Mouse (Mus musculus): ENCODE data around the gene Arl6ip4. TPM values are rescaled to one million over a fixed set of nuclear protein-coding genes. Genes with fewer than 3 reads are reported as not detected.

Gene Arl6ip4
- polyA plus RNA-seq, 1 experiment = 19.6 TPM

- WGBS = 69% methylated on average over 6 of the region's 6 CpGs
- Histone ChIP-seq H3K36me3 (ENCODE audit: control insufficient read depth, insufficient read depth, low read length) (no peaks in the 10 kb centered on the region), H3K4me1 (ENCODE audit: control insufficient read depth, insufficient read depth, insufficient read length, low read length) (peaks cover 38% of the 10 kb centered on the region), H3K27me3 (ENCODE audit: control insufficient read depth, insufficient read depth, low read length) (no peaks in the 10 kb centered on the region), H3K4me3 (ENCODE audit: low read depth, low read length) (no peak overlapping the region), H3K27ac (ENCODE audit: insufficient read depth, low read depth, low read length) (peak overlapping the region; percentile 18; the same call in 1 of the 2 replicates)
- no peak for TF ChIP-seq CTCF (IDR thresholded peaks at IDR 0.05; ENCODE audit: extremely low read depth, insufficient read length, insufficient replicate concordance, low read depth, low read length)
- no peak for TF ChIP-seq POLR2A (IDR thresholded peaks at IDR 0.05; ENCODE audit: low read depth, low read length)
Measured at GRCm38 (mm10) chr5:124077856-124078460, 37.9 kb upstream of the Arl6ip4 start.

- WGBS = 54% methylated on average over 9 of the region's 9 CpGs
- Histone ChIP-seq H3K36me3 (ENCODE audit: control insufficient read depth, insufficient read depth, low read length) (no peaks in the 10 kb centered on the region), H3K4me3 (ENCODE audit: low read depth, low read length) (no peak overlapping the region), H3K4me1 (ENCODE audit: control insufficient read depth, insufficient read depth, insufficient read length, low read length) (peaks cover 47% of the 10 kb centered on the region), H3K27ac (ENCODE audit: insufficient read depth, low read depth, low read length) (peak overlapping the region; percentile 25; the same call in 1 of the 2 replicates), H3K27me3 (ENCODE audit: control insufficient read depth, insufficient read depth, low read length) (no peaks in the 10 kb centered on the region)
- no peak for TF ChIP-seq POLR2A (IDR thresholded peaks at IDR 0.05; ENCODE audit: low read depth, low read length)
- TF ChIP-seq CTCF (IDR thresholded peaks at IDR 0.05; ENCODE audit: extremely low read depth, insufficient read length, insufficient replicate concordance, low read depth, low read length) = no peak
Measured at GRCm38 (mm10) chr5:124078794-124079416, 37.0 kb upstream of the Arl6ip4 start.

- Histone ChIP-seq H3K4me3 (ENCODE audit: low read depth, low read length) (no peak overlapping the region), H3K4me1 (ENCODE audit: control insufficient read depth, insufficient read depth, insufficient read length, low read length) (peaks cover 50% of the 10 kb centered on the region), H3K36me3 (ENCODE audit: control insufficient read depth, insufficient read depth, low read length) (no peaks in the 10 kb centered on the region), H3K27me3 (ENCODE audit: control insufficient read depth, insufficient read depth, low read length) (no peaks in the 10 kb centered on the region), H3K27ac (ENCODE audit: insufficient read depth, low read depth, low read length) (peak overlapping the region; percentile 23; the same call in 1 of the 2 replicates)
- TF ChIP-seq CTCF (IDR thresholded peaks at IDR 0.05; ENCODE audit: extremely low read depth, insufficient read length, insufficient replicate concordance, low read depth, low read length) (no peak), POLR2A (IDR thresholded peaks at IDR 0.05; ENCODE audit: low read depth, low read length) (no peak)
- WGBS = 90% methylated on average over 17 of the region's 17 CpGs
Measured at GRCm38 (mm10) chr5:124079880-124080279, 36.0 kb upstream of the Arl6ip4 start.

- Histone ChIP-seq H3K27me3 (ENCODE audit: control insufficient read depth, insufficient read depth, low read length) (no peaks in the 10 kb centered on the region), H3K27ac (ENCODE audit: insufficient read depth, low read depth, low read length) (no peak overlapping the region), H3K36me3 (ENCODE audit: control insufficient read depth, insufficient read depth, low read length) (no peaks in the 10 kb centered on the region), H3K4me1 (ENCODE audit: control insufficient read depth, insufficient read depth, insufficient read length, low read length) (peaks cover 28% of the 10 kb centered on the region), H3K4me3 (ENCODE audit: low read depth, low read length) (no peak overlapping the region)
- no peak for TF ChIP-seq CTCF (IDR thresholded peaks at IDR 0.05; ENCODE audit: extremely low read depth, insufficient read length, insufficient replicate concordance, low read depth, low read length)
- TF ChIP-seq POLR2A (IDR thresholded peaks at IDR 0.05; ENCODE audit: low read depth, low read length) = no peak
- WGBS = 88% methylated on average over 10 of the region's 10 CpGs
Measured at GRCm38 (mm10) chr5:124082447-124082846, 33.4 kb upstream of the Arl6ip4 start.

- peaks cover 28% of the 10 kb centered on the region for H3K4me1 ChIP-seq (ENCODE audit: control insufficient read depth, insufficient read depth, insufficient read length, low read length)
- TF ChIP-seq POLR2A (IDR thresholded peaks at IDR 0.05; ENCODE audit: low read depth, low read length) (no peak), CTCF (IDR thresholded peaks at IDR 0.05; ENCODE audit: extremely low read depth, insufficient read length, insufficient replicate concordance, low read depth, low read length) (no peak)
- H3K36me3 ChIP-seq (ENCODE audit: control insufficient read depth, insufficient read depth, low read length) = no peaks in the 10 kb centered on the region
- no peaks in the 10 kb centered on the region for H3K27me3 ChIP-seq (ENCODE audit: control insufficient read depth, insufficient read depth, low read length)
- peak overlapping the region; percentile 89 for H3K27ac ChIP-seq (ENCODE audit: insufficient read depth, low read depth, low read length)
- H3K4me3 ChIP-seq (ENCODE audit: low read depth, low read length) = no peak overlapping the region
- WGBS = 86% methylated on average over 17 of the region's 17 CpGs
Measured at GRCm38 (mm10) chr5:124082941-124083688, 32.8 kb upstream of the Arl6ip4 start.

GRCm38 (mm10) chr5:124083850-124084587 lies 31.9 kb upstream of the Arl6ip4 start:
- WGBS = 36% methylated on average over 14 of the region's 14 CpGs
- no peaks in the 10 kb centered on the region for H3K27me3 ChIP-seq (ENCODE audit: control insufficient read depth, insufficient read depth, low read length)
- TF ChIP-seq CTCF (IDR thresholded peaks at IDR 0.05; ENCODE audit: extremely low read depth, insufficient read length, insufficient replicate concordance, low read depth, low read length) (no peak), POLR2A (IDR thresholded peaks at IDR 0.05; ENCODE audit: low read depth, low read length) (0 out of 2 replicates have a peak, but pooled peaks have one; percentile 4)
- H3K36me3 ChIP-seq (ENCODE audit: control insufficient read depth, insufficient read depth, low read length) = no peaks in the 10 kb centered on the region
- H3K4me1 ChIP-seq (ENCODE audit: control insufficient read depth, insufficient read depth, insufficient read length, low read length) = peaks cover 28% of the 10 kb centered on the region
- H3K4me3 ChIP-seq (ENCODE audit: low read depth, low read length) = peak overlapping the region; percentile 12
- peak overlapping the region; percentile 89 for H3K27ac ChIP-seq (ENCODE audit: insufficient read depth, low read depth, low read length)
